Mouse (Mus musculus) kidney, adult 2 months (tissue): ENCODE results near the gene Clec9a.

Source experiments
- CTCF ChIP-seq: fragments of 200-500 bp; conservative IDR thresholded peaks from 2 replicates; pipeline ENCODE4 v1.5.1; 2011; ENCODE audit warnings: low read depth, mild to moderate bottlenecking, control low read depth, low read length, moderate library complexity, mixed read lengths; ENCODE audit not compliant: insufficient read depth, insufficient read length
- POLR2A ChIP-seq: fragments of 200-500 bp; IDR thresholded peaks from one replicate; pipeline ENCODE4 v1.6.1; 2011; ENCODE audit warnings: low read depth, low read length, control low read depth

DNA sequence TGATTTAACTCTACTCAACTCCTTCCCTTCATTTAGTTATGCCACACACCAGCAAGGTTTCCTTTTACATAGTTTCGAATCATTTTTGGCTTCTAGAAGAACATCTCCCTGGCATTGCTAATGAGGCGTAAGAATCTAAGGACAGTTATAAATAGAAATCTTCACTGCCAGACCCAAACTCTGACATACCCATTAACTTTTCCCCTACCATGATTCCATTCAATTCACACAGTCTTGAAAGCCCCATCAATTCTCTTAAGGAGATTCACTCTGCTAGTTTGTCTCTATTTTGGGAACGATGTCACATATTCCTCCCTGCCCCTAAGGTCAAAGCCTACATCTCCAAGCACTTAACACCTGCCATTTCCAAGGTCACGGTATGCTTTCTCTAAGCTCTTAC lies 23.7 kb upstream of the Clec9a start:
- no peak for TF ChIP-seq CTCF
- TF ChIP-seq POLR2A: no peak
